ENCODE assay signal across 18 mouse cellular contexts in genomic region chr13:49554519-49554918, GRCm38 (mm10). TPM values are rescaled to one million over a fixed set of nuclear protein-coding genes. Genes with fewer than 3 reads are reported as not detected.
"Had no signal": no experiment of that assay in that cellular context is flagged by ENCODE, and none has a peak within 500 bp of the region (broad histone marks: within the 10 kb centered on the region; RNA-seq: fewer than 3 reads in every experiment).

No protein-coding gene starts in this region.

- H3K36me3 ChIP-seq: neural tube, embryonic 13.5 days; neural tube, embryonic 15.5 days; stomach, embryonic 15.5 days had no signal

- H3K9me3 ChIP-seq: neural tube, embryonic 13.5 days; neural tube, embryonic 15.5 days; stomach, embryonic 15.5 days had no signal

- H3K9ac ChIP-seq: neural tube, embryonic 13.5 days; neural tube, embryonic 15.5 days; stomach, embryonic 15.5 days had no signal

- H3K27me3 ChIP-seq: neural tube, embryonic 13.5 days; neural tube, embryonic 15.5 days; stomach, embryonic 15.5 days had no signal

- H3K4me1 ChIP-seq: neural tube, embryonic 13.5 days; neural tube, embryonic 15.5 days; stomach, embryonic 15.5 days had no signal

- H3K27ac ChIP-seq: neural tube, embryonic 13.5 days; neural tube, embryonic 15.5 days; stomach, embryonic 15.5 days; stomach, postnatal 0 days had no signal

- H3K4me3 ChIP-seq: neural tube, embryonic 13.5 days; neural tube, embryonic 15.5 days; stomach, embryonic 15.5 days had no signal

- DNase-seq: retina, postnatal 1 day; right cerebral cortex, adult 18-20 months; right cerebral cortex, postnatal 14 days; right cerebral cortex, postnatal 25 days; right cerebral cortex, postnatal 4 days; spleen, adult 18-20 months; thymus, adult 18-20 months; thymus, adult 2 months; thymus, postnatal 14 days; thymus, postnatal 25 days; thymus, postnatal 36 days; thymus, postnatal 4 days had no signal

- H3K4me2 ChIP-seq: neural tube, embryonic 13.5 days; neural tube, embryonic 15.5 days; stomach, embryonic 15.5 days had no signal

RNA-seq across cellular contexts. Expression of gene Aspn, which starts 10.3 kb away (rescaled TPM):
- total RNA-seq: neutrophil, adult 5-6 weeks had no signal

RNA-seq across cellular contexts. Expression of gene Omd, which starts 27.7 kb away (rescaled TPM):
- total RNA-seq: neutrophil, adult 5-6 weeks had no signal
- polyA plus RNA-seq: small intestine, adult 2 months; thymus, adult 2 months had no signal

RNA-seq across cellular contexts. Expression of gene Ecm2, which starts 49.9 kb away (rescaled TPM):
- total RNA-seq: neutrophil, adult 5-6 weeks had no signal

RNA-seq across cellular contexts. Expression of gene Ogn, which starts 53.3 kb away (rescaled TPM):
- total RNA-seq: neutrophil, adult 5-6 weeks had no signal
